Mouse (Mus musculus) kidney, embryonic 16.5 days (tissue): Measurements from ENCODE around the gene Oaz2. TPM values are rescaled to one million over a fixed set of nuclear protein-coding genes. Genes with fewer than 3 reads are reported as not detected.

ENCODE experiments used
- ATAC-seq: fragments of 200-750 bp; cut with Nextera tagmentation; 2 replicates; pipeline ENCODE4 v1.8.0; 2017; ENCODE audit warnings: moderate TSS enrichment; ENCODE audit not compliant: low FRiP score, low TSS enrichment
- H3K27ac ChIP-seq: fragments of 300-500 bp; sonication (generic); 2 replicates; pipeline ENCODE4 v1.5.1; 2014; ENCODE audit warnings: low read length
- H3K27me3 ChIP-seq: fragments of 300-500 bp; sonication (generic); 2 replicates; pipeline ENCODE4 v1.6.1; 2014; ENCODE audit warnings: low read length, control low read depth, mixed read lengths; ENCODE audit not compliant: insufficient read depth
- H3K36me3 ChIP-seq: fragments of 300-500 bp; sonication (generic); 2 replicates; pipeline ENCODE4 v1.6.1; 2014; ENCODE audit warnings: low read length, control low read depth, mixed read lengths; ENCODE audit not compliant: insufficient read depth
- H3K4me1 ChIP-seq: fragments of 300-500 bp; sonication (generic); 2 replicates; pipeline ENCODE4 v1.6.1; 2014; ENCODE audit warnings: low read length, control low read depth, mixed read lengths; ENCODE audit not compliant: insufficient read depth
- H3K4me2 ChIP-seq: fragments of 300-500 bp; sonication (generic); replicated peaks from 2 replicates; pipeline ENCODE4 v1.6.1; 2014; ENCODE audit warnings: low read depth, low read length
- H3K4me3 ChIP-seq: fragments of 300-500 bp; sonication (generic); 2 replicates; pipeline ENCODE4 v1.5.1; 2014; ENCODE audit warnings: mild to moderate bottlenecking, low read length
- H3K9ac ChIP-seq: fragments of 300-500 bp; sonication (generic); replicated peaks from 2 replicates; pipeline ENCODE4 v1.6.1; 2014; ENCODE audit warnings: low read length
- H3K9me3 ChIP-seq: fragments of 300-500 bp; sonication (generic); 2 replicates; pipeline ENCODE4 v1.6.1; 2016; ENCODE audit warnings: low read length, control low read depth
- WGBS: fragments of 180-500 bp; shearing (Covaris S2); extraction: QIAGEN DNeasy Blood & Tissue Kit; methylation state at CpG from one replicate; pipeline ENCODE4 v1.1.7; 2014; 5-methylcytosine and 5-hydroxymethylcytosine counted together
- polyA plus RNA-seq: library from polyadenylated mRNA; unstranded; fragments of >200 nt; fragmentation: Nextera tagmentation; extraction: Ambion mirVana; gene quantifications from 2 replicates; pipeline ENCODE4 v1.2.1, GENCODE M21; 2015

Gene Oaz2
- polyA plus RNA-seq, 1 experiment from 2014 or later: 362 TPM

DNA sequence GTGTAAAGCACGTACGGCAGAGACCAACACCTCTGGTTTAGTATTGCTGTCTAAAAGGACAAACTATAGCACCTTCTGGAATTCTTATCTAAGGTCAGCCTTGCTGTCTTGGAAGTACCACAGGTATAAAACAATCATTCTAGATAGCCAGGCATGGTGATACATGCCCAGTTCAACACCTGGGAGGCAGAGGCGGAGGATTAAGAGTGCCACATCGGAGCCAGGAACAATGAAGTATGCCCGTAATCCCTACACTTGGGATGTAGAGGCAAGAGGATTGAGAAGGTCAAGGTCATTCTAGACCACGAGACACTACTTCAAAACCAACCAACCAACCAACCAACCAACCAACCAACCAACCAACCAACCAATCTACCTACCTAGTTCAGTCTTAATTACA is 60.8 kb downstream of the Oaz2 start:
- H3K9me3 ChIP-seq: no peaks in the 10 kb centered on the region
- H3K27me3 ChIP-seq: no peaks in the 10 kb centered on the region
- ATAC-seq: no peak
- no peaks in the 10 kb centered on the region for H3K4me1 ChIP-seq
- H3K27ac ChIP-seq: no peak overlapping the region
- no peak overlapping the region for H3K9ac ChIP-seq
- 93% methylated on average over 6 of the region's 6 CpGs for WGBS
- no peak overlapping the region for H3K4me3 ChIP-seq
- no peak overlapping the region for H3K4me2 ChIP-seq
- peaks cover 5% of the 10 kb centered on the region; the same call in 1 of the 2 replicates for H3K36me3 ChIP-seq

DNA sequence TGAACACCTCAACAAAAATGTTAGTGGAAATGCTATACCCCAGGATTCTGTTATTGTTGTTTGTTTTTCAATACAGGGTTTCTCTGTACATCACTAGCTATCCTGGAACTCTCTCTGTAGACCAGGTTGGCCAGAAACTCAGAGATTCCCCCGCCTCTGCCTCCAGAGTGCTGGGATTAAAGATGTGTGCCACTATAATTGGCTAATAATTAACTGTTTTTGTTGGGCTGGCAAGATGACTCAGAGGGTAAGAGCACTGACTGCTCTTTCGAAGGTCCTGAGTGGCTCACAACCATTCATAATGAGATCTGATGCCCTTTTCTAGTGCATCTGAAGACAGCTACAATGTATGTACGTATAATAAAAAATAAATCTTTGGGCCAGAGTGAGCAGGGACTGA is 67.1 kb downstream of the Oaz2 start:
- ATAC-seq: no peak
- H3K27ac ChIP-seq: no peak overlapping the region
- no peak overlapping the region for H3K4me3 ChIP-seq
- H3K9me3 ChIP-seq: no peaks in the 10 kb centered on the region
- H3K4me1 ChIP-seq: no peaks in the 10 kb centered on the region
- H3K9ac ChIP-seq: no peak overlapping the region
- H3K36me3 ChIP-seq: peaks cover 8% of the 10 kb centered on the region; the same call in 1 of the 2 replicates
- 87% methylated on average over 3 of the region's 3 CpGs for WGBS
- H3K4me2 ChIP-seq: no peak overlapping the region
- H3K27me3 ChIP-seq: no peaks in the 10 kb centered on the region

Other genes with a start within 250 kb of the Oaz2 start
- gene Slc51b, start 245.0 kb upstream of the Oaz2 start, polyA plus RNA-seq: 6.4 and 8.1 TPM in 2 replicates
- 23.0 and 25.1 TPM in 2 replicates for gene Mtfmt, start 232.2 kb upstream of the Oaz2 start, polyA plus RNA-seq
- gene Spg21, start 207.1 kb upstream of the Oaz2 start, polyA plus RNA-seq: 112 and 121 TPM in 2 replicates
- gene Ankdd1a, start 147.8 kb upstream of the Oaz2 start, polyA plus RNA-seq: not detected in 2 replicates
- gene Plekho2, start 88.0 kb upstream of the Oaz2 start, polyA plus RNA-seq: 18.7 and 19.4 TPM in 2 replicates
- 15.5 and 16.9 TPM in 2 replicates for gene Pif1, start 80.8 kb upstream of the Oaz2 start, polyA plus RNA-seq
- gene Rbpms2, start 38.4 kb upstream of the Oaz2 start, polyA plus RNA-seq: 34.4 and 36.3 TPM in 2 replicates
- gene Zfp609, start 159.6 kb downstream of the Oaz2 start, polyA plus RNA-seq: 4.8 and 6.4 TPM in 2 replicates
- gene Pclaf, start 222.2 kb downstream of the Oaz2 start, polyA plus RNA-seq: 181 and 207 TPM in 2 replicates
- 31.0 and 32.4 TPM in 2 replicates for gene Trip4, start 240.8 kb downstream of the Oaz2 start, polyA plus RNA-seq
- gene Csnk1g1, start 240.9 kb downstream of the Oaz2 start, polyA plus RNA-seq: 12.6 and 16.9 TPM in 2 replicates